Mouse (Mus musculus): ENCODE results near the gene Fyn.

- TF ChIP-seq RCOR1 (conservative IDR thresholded peaks at IDR 0.05; ENCODE audit: low read depth, low read length): no peak
- no peak for TF ChIP-seq CTCF (conservative IDR thresholded peaks at IDR 0.05 in 1 of 2, IDR thresholded peaks at IDR 0.05 in 1 of 2; ENCODE audit: low read depth in 2 of 2, low read length in 2 of 2)
- no peak for TF ChIP-seq ZMIZ1 (IDR thresholded peaks at IDR 0.05; ENCODE audit: low read depth, low read length)
- no peak for TF ChIP-seq KAT2A (IDR thresholded peaks at IDR 0.05; ENCODE audit: insufficient replicate concordance, low read length)
- no peak for TF ChIP-seq ZKSCAN1 (IDR thresholded peaks at IDR 0.05; ENCODE audit: borderline replicate concordance, low read depth, low read length)
- no peak for TF ChIP-seq ELF1 (IDR thresholded peaks at IDR 0.05; ENCODE audit: low read depth, low read length)
These were observed 31.5 kb downstream of the Fyn start for GRCm38 (mm10) chr10:39400155-39400554.
